Mouse (Mus musculus) CH12.LX (cell line): ENCODE results near the gene Bcl6b.

Experiments
- BHLHE40 ChIP-seq: IDR thresholded peaks from 2 replicates; pipeline ENCODE4 v1.6.1; 2011; ENCODE audit warnings: mild to moderate bottlenecking, low read depth, low read length, improper control_type of control experiment
- CTCF ChIP-seq, 2 experiments: IDR thresholded peaks in 1 of 2; conservative IDR thresholded peaks in 1 of 2; 2 replicates each; pipeline ENCODE4 v1.5.1; 2011 to 2012; ENCODE audit warnings: low read depth in 2 of 2, low read length in 2 of 2, improper control_type of control experiment in 1 of 2, inconsistent platforms in 1 of 2, mild to moderate bottlenecking in 1 of 2, moderate library complexity in 1 of 2
- HCFC1 ChIP-seq: IDR thresholded peaks from 2 replicates; pipeline ENCODE4 v1.6.1; 2012; ENCODE audit warnings: low read depth, mild to moderate bottlenecking, inconsistent platforms, low read length, improper control_type of control experiment
- KAT2A ChIP-seq: IDR thresholded peaks from 2 replicates; pipeline ENCODE4 v1.6.1; 2012; ENCODE audit warnings: low read length, improper control_type of control experiment, inconsistent platforms; ENCODE audit not compliant: insufficient replicate concordance
- PAX5 ChIP-seq: IDR thresholded peaks from 2 replicates; pipeline ENCODE4 v1.6.1; 2012; ENCODE audit warnings: low read length, inconsistent platforms, mixed read lengths
- POLR2A ChIP-seq: IDR thresholded peaks from 2 replicates; pipeline ENCODE4 v1.6.1; 2011; ENCODE audit warnings: low read depth, mild to moderate bottlenecking, improper control_type of control experiment, low read length
- POLR2AphosphoS2 ChIP-seq: IDR thresholded peaks from 2 replicates; pipeline ENCODE4 v1.6.1; 2011; ENCODE audit warnings: low read depth, low read length, improper control_type of control experiment
- USF1 ChIP-seq: IDR thresholded peaks from 2 replicates; pipeline ENCODE4 v1.6.1; 2014; ENCODE audit warnings: low read depth, mild to moderate bottlenecking, inconsistent platforms, low read length, improper control_type of control experiment

- TF ChIP-seq HCFC1 = no peak
- no peak for TF ChIP-seq POLR2A
- no peak for TF ChIP-seq BHLHE40
- no peak for TF ChIP-seq CTCF (conservative IDR thresholded peaks at IDR 0.05 in 1 of 2, IDR thresholded peaks at IDR 0.05 in 1 of 2; ENCODE audit: low read depth in 2 of 2, low read length in 2 of 2)
- no peak for TF ChIP-seq USF1
- TF ChIP-seq PAX5 = no peak
- TF ChIP-seq KAT2A = no peak
- TF ChIP-seq POLR2AphosphoS2 = no peak
Measured at GRCm38 (mm10) chr11:70238591-70239440, 9.2 kb upstream of the Bcl6b start.
